Mouse (Mus musculus) embryonic facial prominence, embryonic 10.5 days (tissue): ENCODE data around the gene Supt3. TPM values are rescaled to one million over a fixed set of nuclear protein-coding genes. Genes with fewer than 3 reads are reported as not detected.
A peak's percentile ranks its signal among the peaks of the same experiment; 100 is the strongest.

Experiments
- DNase-seq: peaks from one replicate; pipeline ENCODE4 v3.0.0-alpha.2; 2017; ENCODE audit warnings: low spot score
- H3K27ac ChIP-seq: fragments of 300-500 bp; sonication (generic); replicated peaks from 2 replicates; pipeline ENCODE4 v1.5.1; 2016; ENCODE audit warnings: mild to moderate bottlenecking
- H3K27me3 ChIP-seq: fragments of 300-500 bp; sonication (generic); replicated peaks from 2 replicates; pipeline ENCODE4 v1.6.1; 2016; ENCODE audit warnings: low read depth, mild to moderate bottlenecking; ENCODE audit not compliant: poor library complexity, severe bottlenecking
- H3K36me3 ChIP-seq: fragments of 300-500 bp; sonication (generic); replicated peaks from 2 replicates; pipeline ENCODE4 v1.6.1; 2016; ENCODE audit warnings: mild to moderate bottlenecking, moderate library complexity
- H3K4me1 ChIP-seq: fragments of 300-500 bp; sonication (generic); 2 replicates; pipeline ENCODE4 v1.6.1; 2016
- H3K4me3 ChIP-seq: fragments of 300-500 bp; sonication (generic); 2 replicates; pipeline ENCODE4 v1.5.1; 2016; ENCODE audit warnings: mild to moderate bottlenecking, moderate library complexity
- H3K9me3 ChIP-seq: fragments of 300-500 bp; sonication (generic); 2 replicates; pipeline ENCODE4 v1.6.1; 2016; ENCODE audit warnings: mild to moderate bottlenecking
- WGBS: fragments of 180-500 bp; shearing (Covaris S2); methylation state at CpG from one replicate; pipeline ENCODE4 v1.1.7; 2016; 5-methylcytosine and 5-hydroxymethylcytosine counted together
- polyA plus RNA-seq: library from polyadenylated mRNA; unstranded; fragments of >200 nt; fragmentation: Nextera tagmentation; extraction: Ambion mirVana; gene quantifications from 2 replicates; pipeline ENCODE4 v1.2.1, GENCODE M21; 2016

Supt3 gene
- polyA plus RNA-seq, 1 experiment from 2014 or later = 27.5 TPM

- no peaks in the 10 kb centered on the region for H3K36me3 ChIP-seq
- H3K4me3 ChIP-seq = no peak overlapping the region
- no peaks in the 10 kb centered on the region for H3K27me3 ChIP-seq
- no peak for DNase-seq
- 89% methylated on average over 3 of the region's 3 CpGs for WGBS
- no peaks in the 10 kb centered on the region for H3K9me3 ChIP-seq
- H3K4me1 ChIP-seq = peaks cover 13% of the 10 kb centered on the region; the same call in 1 of the 2 replicates
- H3K27ac ChIP-seq = no peak overlapping the region
Measured at GRCm38 (mm10) chr17:45051971-45052370, 275.0 kb downstream of the Supt3 start.

- 83% methylated on average over 3 of the region's 3 CpGs for WGBS
- Histone ChIP-seq H3K27me3 (no peaks in the 10 kb centered on the region), H3K9me3 (no peaks in the 10 kb centered on the region), H3K4me1 (peaks cover 13% of the 10 kb centered on the region; the same call in 1 of the 2 replicates), H3K4me3 (no peak overlapping the region), H3K36me3 (no peaks in the 10 kb centered on the region), H3K27ac (no peak overlapping the region)
- no peak for DNase-seq
Measured at GRCm38 (mm10) chr17:45053371-45053770, 276.4 kb downstream of the Supt3 start.

GRCm38 (mm10) chr17:45054526-45054925 lies 277.6 kb downstream of the Supt3 start:
- Histone ChIP-seq H3K9me3 (no peaks in the 10 kb centered on the region), H3K27ac (no peak overlapping the region; the same call in 1 of the 2 replicates), H3K4me3 (no peak overlapping the region), H3K4me1 (peaks cover 16% of the 10 kb centered on the region), H3K27me3 (no peaks in the 10 kb centered on the region), H3K36me3 (no peaks in the 10 kb centered on the region)
- DNase-seq = no peak
- 71% methylated on average over 4 of the region's 4 CpGs for WGBS

- WGBS = 76% methylated on average over 2 of the region's 2 CpGs
- peaks cover 12% of the 10 kb centered on the region for H3K4me1 ChIP-seq
Measured at GRCm38 (mm10) chr17:45056894-45057293, 279.9 kb downstream of the Supt3 start.

GRCm38 (mm10) chr17:45057780-45058179 lies 280.8 kb downstream of the Supt3 start:
- Histone ChIP-seq H3K36me3 (no peaks in the 10 kb centered on the region), H3K27me3 (no peaks in the 10 kb centered on the region), H3K27ac (no peak overlapping the region), H3K4me3 (no peak overlapping the region), H3K9me3 (no peaks in the 10 kb centered on the region), H3K4me1 (peaks cover 12% of the 10 kb centered on the region)
- DNase-seq = no peak
- 84% methylated on average over 6 of the region's 6 CpGs for WGBS

More at GRCm38 (mm10) chr17:45056894-45057293, 279.9 kb downstream of the Supt3 start:
- no peaks in the 10 kb centered on the region for H3K36me3 ChIP-seq
- no peaks in the 10 kb centered on the region for H3K27me3 ChIP-seq
- no peak overlapping the region for H3K4me3 ChIP-seq
- H3K9me3 ChIP-seq = no peaks in the 10 kb centered on the region
- DNase-seq = no peak
- no peak overlapping the region for H3K27ac ChIP-seq

DNA sequence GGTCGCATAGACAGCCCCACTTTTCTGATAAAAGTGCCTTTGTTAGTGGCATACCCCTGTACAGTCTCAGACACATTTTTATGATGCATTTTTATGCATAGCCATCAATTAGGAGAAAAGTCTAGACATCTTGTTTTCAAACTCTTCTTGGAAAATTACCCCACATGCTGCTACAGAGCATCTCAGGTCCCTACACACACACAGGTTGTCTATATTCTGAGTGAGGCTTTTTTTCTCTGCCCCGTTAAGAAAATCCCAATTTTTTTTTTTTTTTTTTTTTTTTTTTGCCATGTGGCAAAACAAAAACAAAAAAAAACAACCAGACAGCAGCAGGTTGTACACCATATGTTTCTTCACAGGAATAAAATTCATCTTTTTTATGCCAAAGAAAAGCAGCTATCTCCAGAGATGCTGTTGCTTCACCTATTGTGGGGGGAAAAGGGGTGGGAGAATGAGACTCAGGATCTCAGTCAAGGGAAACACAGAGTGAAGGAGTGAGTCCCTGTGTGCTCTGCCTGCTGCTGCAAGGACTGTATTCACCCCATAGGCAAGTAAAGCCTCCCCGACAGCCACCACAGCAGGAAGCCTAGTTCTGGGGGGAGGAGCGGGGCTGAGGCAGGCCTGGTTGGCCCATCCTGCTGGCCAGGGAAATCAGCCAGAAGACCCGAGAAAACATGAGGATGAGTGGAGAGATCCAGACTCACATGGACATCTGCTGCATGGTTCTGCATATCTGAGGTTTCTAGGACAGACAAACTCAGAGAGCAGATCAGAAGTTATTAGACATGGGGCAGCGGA lies 281.8 kb downstream of the Supt3 start:
- H3K4me1 ChIP-seq = peaks cover 12% of the 10 kb centered on the region
- WGBS = 52% methylated on average over 6 of the region's 6 CpGs

DNA sequence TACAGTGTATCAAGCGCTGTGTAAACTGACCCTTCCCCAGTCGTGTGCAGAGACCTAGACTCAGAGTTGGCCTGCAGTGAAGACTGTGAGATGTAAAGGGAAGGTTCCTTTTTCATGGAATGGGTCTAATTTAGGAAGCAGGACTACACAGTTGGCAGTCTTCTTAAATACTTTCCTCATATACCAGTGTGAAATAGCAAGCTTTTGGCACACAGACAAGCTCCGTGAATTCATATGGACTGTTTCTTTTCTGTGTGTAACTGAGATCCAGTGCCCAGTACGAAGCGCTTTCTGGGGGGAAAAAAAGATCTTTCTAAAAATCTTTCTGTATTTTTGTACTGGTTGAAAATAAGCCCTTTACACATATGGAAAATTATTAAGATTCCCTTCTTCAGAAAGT lies 286.8 kb downstream of the Supt3 start:
- H3K36me3 ChIP-seq = no peaks in the 10 kb centered on the region
- no peak for DNase-seq
- no peaks in the 10 kb centered on the region for H3K27me3 ChIP-seq
- H3K4me1 ChIP-seq = peaks cover 16% of the 10 kb centered on the region
- no peak overlapping the region for H3K4me3 ChIP-seq
- 85% methylated on average over 5 of the region's 5 CpGs for WGBS
- H3K9me3 ChIP-seq = no peaks in the 10 kb centered on the region
- no peak overlapping the region for H3K27ac ChIP-seq

More for the DNA sequence above, 281.8 kb downstream of the Supt3 start:
- Histone ChIP-seq H3K27ac (peak overlapping the region; percentile 37; the same call in 1 of the 2 replicates), H3K4me3 (no peak overlapping the region), H3K27me3 (no peaks in the 10 kb centered on the region), H3K36me3 (no peaks in the 10 kb centered on the region), H3K9me3 (no peaks in the 10 kb centered on the region)
- no peak for DNase-seq

- peaks cover 12% of the 10 kb centered on the region for H3K4me1 ChIP-seq
- H3K9me3 ChIP-seq = no peaks in the 10 kb centered on the region
- DNase-seq = no peak
- no peak overlapping the region for H3K27ac ChIP-seq
- no peak overlapping the region for H3K4me3 ChIP-seq
- no peaks in the 10 kb centered on the region for H3K36me3 ChIP-seq
- H3K27me3 ChIP-seq = no peaks in the 10 kb centered on the region
- 80% methylated on average over 2 of the region's 2 CpGs for WGBS
Measured at GRCm38 (mm10) chr17:45065465-45065864, 288.5 kb downstream of the Supt3 start.

GRCm38 (mm10) chr17:45067441-45067840 lies 290.5 kb downstream of the Supt3 start:
- H3K4me1 ChIP-seq = peaks cover 18% of the 10 kb centered on the region
- H3K36me3 ChIP-seq = no peaks in the 10 kb centered on the region
- no peak overlapping the region for H3K27ac ChIP-seq
- no peak for DNase-seq
- no peaks in the 10 kb centered on the region for H3K9me3 ChIP-seq
- WGBS = 92% methylated on average over 3 of the region's 3 CpGs
- H3K27me3 ChIP-seq = no peaks in the 10 kb centered on the region
- H3K4me3 ChIP-seq = no peak overlapping the region

GRCm38 (mm10) chr17:45068321-45068720 lies 291.4 kb downstream of the Supt3 start:
- DNase-seq = peak; percentile 26
- H3K27ac ChIP-seq = no peak overlapping the region
- WGBS = 63% methylated on average over 7 of the region's 7 CpGs

DNA sequence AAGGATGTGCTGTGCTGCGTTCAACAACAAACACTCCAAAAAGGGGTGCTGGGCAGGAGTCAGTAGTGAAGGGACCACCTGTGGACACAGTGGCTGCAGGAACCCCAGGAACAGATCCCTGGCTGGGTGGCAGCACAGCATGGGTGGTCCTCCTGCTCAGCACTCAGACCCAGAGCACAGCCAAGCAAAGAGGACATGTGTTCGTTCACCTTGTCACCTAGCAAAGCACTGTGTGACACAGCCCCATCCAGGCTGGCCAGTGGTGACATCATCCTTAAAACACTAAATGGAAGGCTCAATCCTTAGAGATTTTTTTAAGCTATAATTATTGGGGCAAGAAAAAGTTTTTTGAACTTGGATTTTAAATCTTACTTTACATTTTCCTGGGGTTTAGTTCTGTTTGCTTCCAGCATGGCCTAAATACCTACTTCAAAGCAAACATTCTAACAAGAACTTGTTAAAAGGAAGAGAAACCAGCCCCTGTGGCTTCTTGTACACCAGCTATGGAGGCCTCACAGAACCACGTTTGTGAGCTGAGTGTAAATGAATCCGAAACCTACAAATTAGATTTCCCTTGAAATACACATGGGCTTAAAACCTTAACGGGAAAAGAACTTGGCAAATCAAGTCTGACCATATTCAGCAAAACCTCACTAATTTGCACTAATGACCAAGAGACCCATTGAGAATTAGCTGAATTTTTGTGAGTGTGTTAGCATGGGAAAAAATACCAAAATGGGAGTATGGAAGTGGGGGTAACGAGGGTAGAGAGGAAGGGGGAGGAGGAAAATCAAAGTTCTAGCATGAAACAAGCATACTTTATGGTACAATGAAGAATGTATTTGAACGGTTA lies 295.8 kb downstream of the Supt3 start:
- Histone ChIP-seq H3K4me3 (no peak overlapping the region), H3K27ac (peak overlapping the region; percentile 54), H3K4me1 (peaks cover 17% of the 10 kb centered on the region), H3K9me3 (no peaks in the 10 kb centered on the region), H3K36me3 (no peaks in the 10 kb centered on the region), H3K27me3 (no peaks in the 10 kb centered on the region)
- peak; percentile 23 for DNase-seq
- WGBS = 58% methylated on average over 7 of the region's 7 CpGs

More at GRCm38 (mm10) chr17:45068321-45068720, 291.4 kb downstream of the Supt3 start:
- no peaks in the 10 kb centered on the region for H3K9me3 ChIP-seq
- H3K36me3 ChIP-seq = no peaks in the 10 kb centered on the region
- no peaks in the 10 kb centered on the region for H3K27me3 ChIP-seq
- H3K4me1 ChIP-seq = peaks cover 22% of the 10 kb centered on the region
- no peak overlapping the region for H3K4me3 ChIP-seq

GRCm38 (mm10) chr17:45073348-45073634 lies 296.3 kb downstream of the Supt3 start:
- H3K4me3 ChIP-seq = no peak overlapping the region
- peaks cover 13% of the 10 kb centered on the region for H3K4me1 ChIP-seq
- peak; percentile 42 for DNase-seq
- no peaks in the 10 kb centered on the region for H3K9me3 ChIP-seq
- H3K36me3 ChIP-seq = no peaks in the 10 kb centered on the region
- H3K27me3 ChIP-seq = no peaks in the 10 kb centered on the region
- H3K27ac ChIP-seq = no peak overlapping the region
- 83% methylated on average over 8 of the region's 8 CpGs for WGBS
